Mouse (Mus musculus): Measurements from ENCODE around the gene Ndufa6.
A peak's percentile ranks its signal among the peaks of the same experiment; 100 is the strongest.
"Not testable (repeated sequence)": the region's sequence is repeated elsewhere in the genome, so short reads cannot be mapped to it uniquely, and the experiment has no call there.

Ndufa6 gene

DNA sequence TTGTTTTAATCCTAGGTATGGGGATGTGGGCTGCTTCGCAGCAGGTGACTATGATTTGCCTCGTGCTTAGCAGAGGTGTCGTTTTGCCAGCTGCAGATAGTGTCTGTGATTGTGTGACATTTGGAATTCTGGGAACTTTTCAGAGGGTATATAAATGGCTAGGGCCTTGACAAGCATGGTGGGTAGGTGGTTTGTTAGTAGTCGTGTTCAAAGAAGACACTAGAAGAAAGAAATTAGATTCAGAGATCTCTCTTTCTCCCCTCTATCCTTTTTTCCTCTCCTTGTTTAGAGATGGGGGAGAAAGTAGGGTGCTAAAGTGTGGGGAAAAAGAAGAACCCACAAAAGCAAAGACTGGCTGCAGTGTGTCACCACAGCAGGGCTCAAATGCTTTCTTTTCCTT, 14.0 kb upstream of the Ndufa6 start:
- DNase-seq (ENCODE audit: low read depth, low spot score): no peak

DNA sequence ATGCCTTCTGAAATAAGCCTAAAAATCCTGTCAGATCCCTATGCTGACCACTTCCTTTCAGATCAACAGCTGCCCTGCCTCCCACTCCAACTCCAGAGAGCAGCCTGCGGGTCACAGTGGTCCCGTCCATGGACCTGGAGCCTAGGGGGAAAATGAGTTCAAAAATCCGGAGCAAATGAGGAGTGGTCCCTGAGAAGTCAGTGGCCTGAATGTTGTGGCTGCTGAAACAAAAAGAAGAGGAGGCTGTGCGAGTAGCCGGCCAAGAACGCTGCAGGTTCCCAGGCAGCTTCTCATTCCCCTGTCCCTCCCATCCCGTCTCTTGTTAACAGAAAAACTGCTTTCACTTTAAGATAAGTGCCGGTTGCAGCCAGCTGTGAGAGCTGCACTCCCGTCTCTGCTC, 10.4 kb upstream of the Ndufa6 start:
- not testable (repeated sequence) for DNase-seq (ENCODE audit: low read depth, low spot score)

DNA sequence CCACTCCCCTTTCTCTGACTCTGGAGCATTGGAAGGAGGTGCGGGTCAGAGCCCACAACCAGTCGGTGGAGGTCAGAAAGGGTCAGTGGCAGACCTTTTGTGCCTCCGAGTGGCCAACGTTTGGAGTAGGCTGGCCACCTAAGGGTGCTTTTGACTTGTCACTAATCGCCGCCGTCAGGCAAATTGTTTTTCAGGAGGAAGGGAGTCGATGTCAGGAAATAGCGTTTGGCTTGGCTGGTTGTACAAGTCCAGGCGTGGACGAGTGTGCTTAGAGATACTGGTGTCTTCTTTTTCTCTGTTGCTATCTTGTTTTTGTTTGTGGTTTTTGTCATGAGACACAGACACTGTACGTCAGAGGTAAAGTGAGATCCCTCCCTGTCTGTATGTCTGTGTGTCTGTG, 9.7 kb upstream of the Ndufa6 start:
- not testable (repeated sequence) for DNase-seq (ENCODE audit: low read depth, low spot score)

DNA sequence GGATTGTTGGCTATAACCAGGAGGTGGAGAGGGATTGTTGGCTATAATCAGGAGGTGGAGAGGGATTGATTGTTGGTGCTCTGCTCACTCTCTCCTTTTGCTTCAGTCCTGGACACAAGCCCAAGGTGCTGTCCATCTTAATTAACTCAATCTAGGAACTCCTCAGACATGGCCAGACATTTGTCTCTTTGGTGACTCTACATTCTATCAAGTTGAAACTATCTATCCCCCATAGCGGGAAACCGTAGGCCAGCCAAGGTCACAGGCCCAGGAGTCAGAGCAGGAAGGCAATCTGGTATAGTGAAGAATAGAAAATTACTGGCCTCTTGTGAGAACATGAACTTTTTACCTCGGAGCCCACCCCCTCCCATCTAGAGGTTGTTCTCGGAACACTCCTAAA, 8.1 kb upstream of the Ndufa6 start:
- no peak for DNase-seq (ENCODE audit: low read depth, low spot score)

DNA sequence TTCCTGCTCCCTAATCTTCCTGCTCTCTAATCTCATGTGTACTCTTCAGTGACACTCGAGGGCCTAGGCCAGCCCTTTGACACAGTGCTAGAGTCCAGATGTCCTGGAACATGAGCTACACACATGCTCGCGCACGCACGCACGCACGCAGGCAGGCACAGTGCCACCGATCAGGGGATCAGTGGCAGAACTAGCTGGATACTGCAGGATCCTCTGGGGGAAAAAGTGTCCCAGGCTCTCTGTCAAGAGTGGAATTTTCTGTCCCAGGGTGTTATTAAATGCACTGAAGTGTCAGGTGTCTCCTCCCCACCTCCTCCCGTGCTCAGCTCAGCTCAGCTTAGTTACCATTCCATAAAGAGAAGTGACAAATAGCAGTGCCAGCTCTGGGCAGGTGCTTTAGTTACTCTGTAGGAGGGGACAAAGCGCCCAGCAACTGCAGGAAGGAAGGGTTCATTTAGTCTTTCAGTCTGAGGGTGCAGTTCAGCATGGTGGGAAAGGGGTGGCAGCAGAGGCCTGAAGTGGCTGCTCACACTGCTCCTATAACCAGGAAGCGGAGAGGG, 7.4 kb upstream of the Ndufa6 start:
- DNase-seq (ENCODE audit: low read depth, low spot score): no peak

DNA sequence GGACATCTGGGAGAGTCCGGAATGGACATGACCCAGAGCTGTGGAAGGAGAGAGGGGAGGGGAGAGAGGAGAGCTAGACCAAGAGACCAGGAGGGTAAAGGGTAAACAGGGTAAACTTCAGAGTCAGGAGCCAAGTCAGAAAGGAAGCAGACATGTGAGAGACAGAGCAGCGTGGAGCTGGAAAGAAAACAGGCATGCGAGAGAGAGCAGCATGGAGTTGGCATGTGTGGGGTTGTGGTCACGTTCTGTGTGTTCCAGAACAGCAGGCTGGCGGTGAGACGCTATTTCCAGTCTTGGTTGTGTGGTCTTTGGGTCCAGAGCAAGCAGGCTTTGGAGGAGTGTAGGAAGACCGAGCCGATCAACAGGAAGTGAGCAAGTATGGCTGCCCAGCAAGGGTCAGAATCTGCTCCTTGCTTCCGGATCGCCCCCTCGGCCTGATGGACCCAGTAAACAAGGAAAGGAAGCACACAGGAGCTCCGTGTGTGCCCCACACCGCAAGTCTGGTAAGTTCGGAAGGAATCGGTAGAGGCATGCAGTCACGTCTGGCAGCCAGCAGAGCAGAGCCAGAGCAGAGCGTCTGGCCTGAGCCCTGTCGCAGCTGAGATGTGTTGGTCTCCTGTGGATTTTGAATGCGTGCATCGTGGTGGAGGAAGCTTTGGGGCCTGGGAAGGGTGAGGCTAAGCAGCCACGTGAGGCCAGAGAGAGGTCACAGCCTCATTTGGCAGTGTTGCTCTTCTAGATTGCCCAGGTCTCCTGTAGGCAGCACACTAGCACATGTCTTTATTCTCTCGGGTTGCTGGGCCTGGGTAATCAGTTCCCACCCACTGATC, 4.5 kb upstream of the Ndufa6 start:
- DNase-seq (ENCODE audit: low read depth, low spot score): no peak

DNA sequence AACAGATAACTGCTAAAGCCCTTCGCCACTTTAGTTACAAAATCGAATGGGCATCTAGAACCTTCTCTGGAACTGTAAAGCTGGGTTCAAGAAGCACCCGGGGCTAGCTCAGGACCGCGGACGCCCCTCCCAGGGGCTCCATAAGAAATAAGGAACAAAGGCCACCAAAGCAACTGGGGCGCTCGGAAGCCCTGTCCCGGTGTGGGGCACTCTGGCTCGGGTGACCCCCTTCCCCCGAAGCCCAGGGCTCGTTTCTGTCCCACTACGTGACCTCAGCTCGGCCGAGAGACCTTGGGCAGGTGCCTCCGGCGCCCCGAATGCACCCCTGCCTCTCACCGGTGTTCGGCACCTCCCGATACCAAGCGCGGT, 393 bp downstream of the Ndufa6 start:
- DNase-seq (ENCODE audit: low read depth, low spot score): no peak

DNA sequence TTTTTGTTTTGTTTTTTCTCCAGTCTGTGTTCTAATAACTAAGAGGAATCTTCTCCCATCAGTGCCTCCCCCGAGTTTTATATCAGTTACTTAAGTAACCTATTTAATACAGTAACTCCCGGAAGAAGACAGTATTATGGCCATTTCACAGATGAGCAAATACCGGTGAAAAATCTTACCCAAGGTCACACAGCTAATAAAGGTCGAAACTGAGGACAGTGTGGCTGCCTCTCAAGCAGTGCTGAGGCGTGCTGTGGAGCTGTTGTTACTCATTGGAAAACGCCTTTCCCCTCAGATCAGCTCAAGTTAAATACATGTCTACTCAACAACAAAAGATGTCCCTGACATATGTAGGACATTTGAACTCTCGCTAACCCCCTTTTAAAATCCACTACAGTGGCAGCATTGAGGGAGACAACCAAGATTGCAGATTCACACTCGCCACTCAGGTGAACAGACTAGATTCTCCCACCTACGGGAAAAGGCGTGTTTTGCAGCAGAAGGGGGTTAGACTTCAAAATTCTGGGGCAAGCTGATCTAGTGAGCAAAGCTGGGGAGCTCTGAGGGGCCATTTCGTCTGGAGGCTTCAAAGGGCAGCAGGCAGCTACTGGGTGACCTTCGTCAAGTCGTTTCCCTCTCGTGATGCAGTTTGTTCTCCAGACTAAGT, 911 bp downstream of the Ndufa6 start:
- DNase-seq (ENCODE audit: low read depth, low spot score): no peak

DNA sequence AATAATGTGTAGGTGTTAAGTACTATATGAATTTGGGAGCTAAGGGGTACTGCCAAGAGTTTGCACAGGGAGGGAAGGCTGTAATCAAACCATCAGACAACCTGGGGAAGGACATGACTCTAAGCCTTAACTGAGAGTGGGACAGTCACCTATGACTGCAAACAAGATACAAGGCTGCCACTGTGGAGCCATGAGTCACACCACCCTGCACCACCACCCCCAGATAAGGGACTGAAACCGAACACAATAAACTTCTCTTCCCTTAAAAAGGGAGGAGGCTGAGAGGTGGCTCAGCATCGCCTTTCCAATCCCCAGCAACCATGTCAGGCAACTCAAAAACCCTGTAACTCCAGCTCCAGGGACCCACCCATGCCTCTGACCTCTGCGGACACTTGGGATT, 2.6 kb downstream of the Ndufa6 start:
- DNase-seq (ENCODE audit: low read depth, low spot score): no peak

DNA sequence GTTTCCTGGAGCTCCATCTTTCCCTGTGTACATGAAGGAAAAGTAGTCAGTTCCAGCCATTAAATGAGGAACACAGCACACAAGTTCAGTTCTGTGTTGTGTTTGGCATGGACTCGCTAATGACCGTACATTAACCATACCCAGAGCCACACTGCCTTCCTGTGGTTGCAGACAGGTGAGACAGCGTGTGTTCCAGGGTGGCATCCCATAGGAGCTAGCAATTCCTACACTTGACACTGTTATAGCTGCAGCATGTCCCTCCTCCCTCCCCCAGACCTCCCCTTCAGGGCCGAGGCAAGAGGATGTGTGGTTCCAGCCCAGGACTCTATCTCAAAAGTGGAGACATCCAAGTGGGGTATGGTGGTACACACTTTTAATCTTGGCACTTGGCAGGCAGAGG, 3.8 kb downstream of the Ndufa6 start:
- DNase-seq (ENCODE audit: low read depth, low spot score): no peak

DNA sequence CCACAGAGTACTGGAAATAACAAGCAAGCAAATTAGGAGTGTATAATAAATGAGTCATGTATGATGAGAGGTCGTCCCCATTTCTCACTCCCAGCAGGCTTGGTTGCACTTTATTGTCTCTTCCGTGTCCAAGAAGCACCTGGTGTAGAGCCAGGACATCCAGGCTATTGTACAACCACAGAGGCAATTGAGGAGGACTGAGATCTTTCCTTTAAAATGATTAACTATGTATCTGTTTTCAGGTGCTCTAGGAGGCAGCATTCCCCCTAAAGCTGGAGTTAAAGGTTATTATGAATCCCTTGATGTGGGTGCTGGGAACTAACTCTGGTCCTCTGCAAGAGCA, 5.2 kb downstream of the Ndufa6 start:
- DNase-seq (ENCODE audit: low read depth, low spot score): no peak

DNA sequence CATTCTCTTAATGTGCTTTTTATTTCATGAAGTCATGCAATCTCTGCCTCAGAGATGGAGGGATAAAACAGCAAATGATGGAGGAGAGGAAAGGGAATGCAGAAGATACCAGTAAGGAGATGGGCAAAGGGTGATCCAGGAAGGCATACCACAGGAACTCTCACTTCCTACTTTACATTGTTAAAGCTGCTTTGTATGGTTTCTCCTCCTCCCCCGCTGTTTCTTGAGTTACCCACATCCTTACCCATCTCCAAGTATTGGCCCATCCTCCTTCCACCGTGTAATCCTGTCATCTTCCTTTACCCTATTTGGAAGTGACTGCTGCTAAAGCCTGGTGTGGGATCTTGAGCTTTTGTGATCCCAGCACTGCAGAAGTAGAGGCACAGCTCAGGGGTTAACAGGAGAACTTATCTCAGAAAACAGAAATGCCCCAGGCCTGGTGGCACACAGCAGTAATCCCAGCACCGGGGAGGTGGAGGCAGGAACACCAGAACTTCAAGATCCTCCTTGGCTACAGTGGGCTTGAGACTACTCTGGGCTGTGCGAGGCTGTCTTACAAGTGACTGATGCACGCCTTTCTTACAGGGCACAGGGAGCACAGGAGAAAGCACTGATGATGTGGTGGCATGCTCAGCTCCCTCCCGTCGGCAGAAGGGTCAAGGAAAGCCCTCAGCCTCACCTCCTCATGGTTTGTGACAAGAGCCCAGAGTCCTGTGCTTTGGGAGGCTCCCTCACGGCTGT, 5.7 kb downstream of the Ndufa6 start:
- DNase-seq (ENCODE audit: low read depth, low spot score): no peak

DNA sequence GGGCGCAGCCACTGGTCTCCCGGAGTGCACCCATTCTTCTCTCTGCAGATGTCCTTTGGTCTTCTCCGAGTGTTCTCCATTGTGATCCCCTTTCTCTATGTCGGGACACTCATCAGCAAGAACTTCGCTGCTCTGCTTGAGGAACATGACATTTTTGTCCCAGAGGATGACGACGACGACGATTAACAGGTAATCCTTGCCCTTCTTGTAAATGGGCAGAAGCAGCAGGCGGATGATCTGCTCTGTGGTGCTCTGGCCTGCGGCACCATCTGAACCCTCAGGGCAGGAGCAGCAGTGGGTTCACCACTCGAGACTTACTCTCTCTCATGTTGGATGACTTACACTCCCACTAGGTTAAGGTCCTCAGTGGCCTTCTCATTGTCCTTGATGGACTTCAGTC, 6.3 kb downstream of the Ndufa6 start:
- DNase-seq (ENCODE audit: low read depth, low spot score): no peak

DNA sequence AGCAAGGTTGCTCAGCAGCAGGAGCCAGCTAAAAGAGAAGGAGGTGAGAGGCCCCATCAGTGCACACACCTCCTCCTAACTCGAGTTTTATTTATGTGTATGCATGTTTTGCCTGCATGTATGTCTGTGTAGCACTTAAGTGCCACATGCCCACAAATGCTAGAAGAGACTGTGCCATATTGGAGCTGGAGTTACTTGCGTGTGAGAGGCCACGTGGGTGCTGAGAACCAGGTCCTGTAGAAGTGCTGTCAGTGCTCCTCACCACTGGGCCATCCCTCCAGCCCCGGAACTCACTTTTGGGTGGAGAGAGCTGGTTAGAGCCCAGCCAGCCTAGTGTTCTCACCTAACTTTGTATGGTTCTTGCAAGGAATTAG, 6.8 kb downstream of the Ndufa6 start:
- DNase-seq (ENCODE audit: low read depth, low spot score): no peak

DNA sequence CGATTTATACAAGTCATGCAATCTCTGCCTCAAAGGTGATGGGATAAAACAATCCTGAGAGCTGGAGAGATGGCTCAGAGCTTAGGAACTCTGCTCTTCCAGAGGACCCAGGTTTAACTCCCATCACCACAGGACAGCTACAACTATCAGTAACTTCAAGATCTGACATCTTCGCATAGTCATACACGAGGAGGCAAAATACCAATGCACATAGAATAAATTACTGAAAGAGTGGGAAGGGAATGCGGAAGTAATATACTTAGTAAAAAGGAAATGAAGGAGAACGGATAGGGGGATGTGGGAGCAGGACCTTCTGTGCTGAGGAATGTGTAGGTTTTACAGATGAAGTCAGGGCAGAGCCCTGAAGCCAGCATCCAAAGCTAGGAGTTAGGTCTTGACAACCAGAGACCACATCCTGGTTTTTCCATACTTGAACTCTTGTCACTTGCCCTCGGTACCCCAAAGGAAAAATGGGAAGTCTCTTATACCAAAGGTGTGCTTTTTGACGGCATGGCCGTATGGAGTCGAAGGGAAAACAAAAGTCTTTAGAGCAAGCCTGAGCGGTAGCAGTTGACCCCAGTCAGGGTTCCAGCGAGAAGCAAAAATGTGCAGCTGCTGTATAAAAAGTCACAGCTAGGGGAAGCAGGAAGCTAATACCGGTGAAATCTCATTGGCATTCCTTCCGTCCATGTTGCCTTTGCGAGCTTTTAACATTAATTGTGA, 7.4 kb downstream of the Ndufa6 start:
- DNase-seq (ENCODE audit: low read depth, low spot score): no peak

DNA sequence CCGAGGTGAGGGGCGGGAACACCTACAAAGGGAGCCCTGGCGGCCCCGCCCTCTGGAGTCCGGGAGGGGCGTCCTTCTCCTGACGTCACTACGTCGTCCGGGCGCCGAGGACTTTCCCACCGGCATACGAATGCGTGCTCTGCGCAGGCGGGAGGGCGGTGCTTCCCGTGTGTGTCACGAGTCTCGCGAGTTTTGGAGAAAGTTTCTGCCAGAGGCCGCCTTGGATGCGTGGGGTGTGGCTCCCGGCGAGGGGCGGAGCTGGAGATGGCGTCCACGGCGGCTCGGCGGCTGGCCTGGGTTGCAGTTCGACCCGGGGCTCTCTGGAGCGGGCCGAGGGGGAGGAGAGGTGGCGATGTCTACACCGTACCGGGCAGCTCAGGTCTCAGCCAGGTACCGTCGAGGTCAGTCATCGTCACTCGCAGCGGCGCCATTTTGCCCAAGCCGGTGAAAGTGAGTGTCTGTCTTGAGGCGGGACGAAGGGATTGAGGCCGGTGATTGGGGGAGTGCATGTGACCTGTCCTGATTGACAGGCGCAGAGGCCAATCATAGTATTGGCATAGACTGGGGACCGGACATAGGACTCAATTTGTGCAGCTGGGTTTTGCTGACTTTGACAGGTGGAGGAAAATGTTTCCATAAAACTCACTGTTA, 8.2 kb downstream of the Ndufa6 start:
- DNase-seq (ENCODE audit: low read depth, low spot score): peak; percentile 99

DNA sequence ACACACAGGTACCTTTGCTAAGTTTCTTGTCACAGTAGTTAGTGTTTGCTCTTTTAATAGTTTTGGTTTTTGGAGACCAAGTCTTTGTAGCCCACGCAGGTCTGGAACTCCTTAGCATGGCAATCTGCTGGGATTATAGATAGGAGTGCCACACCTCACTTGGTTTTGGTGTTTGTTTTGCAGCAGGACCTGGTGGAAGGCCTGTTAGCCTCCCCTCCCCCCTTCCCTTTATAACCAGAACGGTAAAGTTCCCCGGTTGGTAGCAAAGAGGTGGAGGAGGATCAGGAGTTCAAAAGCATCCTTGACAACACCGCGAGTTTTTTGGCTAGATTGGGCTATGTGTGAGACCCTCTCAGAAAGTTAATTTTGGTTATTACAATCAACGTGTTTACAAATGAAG, 9.2 kb downstream of the Ndufa6 start:
- DNase-seq (ENCODE audit: low read depth, low spot score): no peak

DNA sequence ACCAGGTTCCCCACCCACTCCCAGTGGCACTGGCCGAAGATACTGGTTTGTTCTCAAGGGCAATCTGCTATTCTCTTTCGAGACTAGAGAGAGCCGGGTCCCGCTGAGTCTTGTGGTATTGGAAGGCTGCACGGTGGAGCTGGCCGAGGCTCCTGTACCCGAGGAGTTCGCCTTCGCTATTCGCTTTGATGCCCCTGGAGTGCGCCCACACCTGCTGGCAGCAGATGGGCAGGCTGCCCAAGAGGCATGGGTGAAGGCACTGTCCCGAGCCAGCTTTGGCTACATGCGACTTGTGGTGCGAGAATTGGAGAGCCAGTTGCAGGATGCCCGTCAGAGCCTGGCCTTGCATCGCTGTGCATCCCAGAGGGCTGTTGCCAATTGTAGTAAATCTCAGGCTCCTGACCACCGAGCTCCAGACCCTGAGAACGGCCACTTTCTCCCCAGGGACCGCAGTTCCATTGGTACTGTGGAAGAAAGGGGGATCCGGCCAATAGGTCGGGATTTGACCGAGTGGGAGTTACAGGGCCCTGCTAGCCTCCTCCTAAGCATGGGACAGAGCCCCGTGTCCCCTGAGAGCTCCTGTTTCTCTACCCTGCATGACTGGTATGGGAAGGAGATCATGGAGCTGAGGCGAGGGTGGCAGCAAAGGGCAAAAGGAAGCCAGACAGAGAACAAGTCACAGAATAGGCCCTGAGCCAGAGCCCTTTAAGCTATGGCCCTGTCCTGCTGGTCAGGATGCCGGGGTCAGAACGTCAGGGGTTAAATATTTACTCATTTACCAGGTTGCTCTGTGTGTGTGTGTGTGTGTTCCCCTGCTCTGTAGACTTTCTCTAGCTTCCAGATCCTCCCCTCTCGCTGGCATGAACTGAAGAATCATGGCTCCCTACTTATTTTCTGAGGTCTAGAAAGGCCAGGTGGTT, 10.5 kb downstream of the Ndufa6 start:
- no peak for DNase-seq (ENCODE audit: low read depth, low spot score)

DNA sequence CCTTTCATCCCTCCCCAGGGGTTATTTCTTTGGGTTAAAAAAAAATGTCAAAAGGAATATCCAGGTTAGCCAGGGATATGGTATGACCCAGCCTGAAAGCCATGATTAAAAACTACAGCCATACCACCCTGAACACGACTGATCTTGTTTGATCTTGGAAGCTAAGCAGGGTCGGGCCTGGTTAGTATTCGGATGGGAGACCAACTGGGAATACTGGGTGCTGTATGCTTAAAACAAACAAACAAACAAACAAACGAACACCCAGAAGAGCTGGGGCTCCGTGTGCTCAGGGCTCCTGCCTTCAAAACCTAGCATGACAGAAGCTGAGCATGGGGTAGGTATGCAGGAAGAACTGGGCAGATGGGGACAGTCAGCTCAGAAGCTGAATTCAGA, 11.6 kb downstream of the Ndufa6 start:
- no peak for DNase-seq (ENCODE audit: low read depth, low spot score)
